Mouse (Mus musculus) kidney, postnatal 36 days (tissue): Measurements from ENCODE around the gene Lpar1.

Source experiments
- DNase-seq, 2 experiments: peaks; one replicate each; pipeline ENCODE4 v3.0.0; 2021 to 2022; ENCODE audit warnings: mixed read lengths in 2 of 2

Gene Lpar1

GRCm38 (mm10) chr4:58447841-58448240 lies 105.9 kb downstream of the Lpar1 start:
- DNase-seq: peak; percentile 29 to 56

GRCm38 (mm10) chr4:58445846-58446245 lies 107.9 kb downstream of the Lpar1 start:
- DNase-seq: peak in 1 of 2 experiments; percentile 15

- DNase-seq: peak; percentile 19 to 42
Observed at GRCm38 (mm10) chr4:58442338-58442737, 111.4 kb downstream of the Lpar1 start.

GRCm38 (mm10) chr4:58438654-58439053 lies 115.0 kb downstream of the Lpar1 start:
- DNase-seq: no peak

- DNase-seq: no peak
Observed at GRCm38 (mm10) chr4:58437271-58437670, 116.4 kb downstream of the Lpar1 start.

GRCm38 (mm10) chr4:58423276-58423930 lies 130.3 kb downstream of the Lpar1 start:
- no peak for DNase-seq

- DNase-seq: peak in 1 of 2 experiments; percentile 9
Observed at GRCm38 (mm10) chr4:58419225-58419624, 134.5 kb downstream of the Lpar1 start.

GRCm38 (mm10) chr4:58417319-58417718 lies 136.4 kb downstream of the Lpar1 start:
- DNase-seq: no peak

GRCm38 (mm10) chr4:58415537-58415936 lies 138.2 kb downstream of the Lpar1 start:
- DNase-seq: peak in 1 of 2 experiments; percentile 10

- DNase-seq: peak; percentile 68 to 72
Observed at GRCm38 (mm10) chr4:58413188-58414185, 140.2 kb downstream of the Lpar1 start.

- DNase-seq: no peak
Observed at GRCm38 (mm10) chr4:58401973-58402501, 151.7 kb downstream of the Lpar1 start.

- no peak for DNase-seq
Observed at GRCm38 (mm10) chr4:58400861-58401341, 152.8 kb downstream of the Lpar1 start.
